In the genomic region with DNA sequence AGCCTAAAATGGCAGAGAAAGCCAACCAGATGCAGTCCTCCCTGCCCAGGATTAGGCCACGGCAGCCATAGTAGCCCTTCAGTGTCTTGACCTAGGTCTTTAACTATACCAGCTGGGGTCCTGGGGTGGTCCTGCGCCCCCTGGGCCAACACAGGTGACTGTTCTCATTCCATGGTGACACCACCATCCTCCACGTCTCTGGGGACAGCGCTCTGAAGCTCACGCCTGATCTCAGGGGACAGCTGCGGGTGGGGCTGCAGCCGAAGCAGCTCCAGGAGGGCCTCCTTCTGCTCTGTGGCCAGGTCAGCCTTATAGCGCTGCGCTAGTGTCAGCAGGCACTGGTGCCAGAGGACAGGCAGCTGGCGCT, we compare ENCODE assay signal across 16 mouse cellular contexts. TPM values are rescaled to one million over a fixed set of nuclear protein-coding genes. Genes with fewer than 3 reads are reported as not detected.
DNase-seq lines count a peak whose midpoint lies in the region; ATAC-seq and TF ChIP-seq lines count a peak whose summit lies in the region.
"Had no signal": no experiment of that assay in that cellular context is flagged by ENCODE, and none has a peak within 500 bp of the region (broad histone marks: within the 10 kb centered on the region; RNA-seq: fewer than 3 reads in every experiment).

No protein-coding gene starts in this region.

- H3K27ac ChIP-seq in heart, postnatal 0 days (ENCODE audit: low read depth) = peak overlapping the region; percentile 72
- H3K27ac ChIP-seq in ES-E14 (ENCODE audit: insufficient read depth, low read depth, low read length, poor library complexity, severe bottlenecking) = peak overlapping the region; percentile 14; the same call in 1 of the 2 replicates
- peak overlapping the region; percentile 93; the same call in 1 of the 2 replicates for H3K27ac ChIP-seq in liver, postnatal 0 days (ENCODE audit: low read depth)
- H3K27ac ChIP-seq in forebrain, embryonic 15.5 days (replicated peaks) = no peak overlapping the region
- H3K27ac ChIP-seq: forebrain, embryonic 12.5 days; hindbrain, embryonic 12.5 days had no signal

- H3K9me3 ChIP-seq in heart, postnatal 0 days (replicated peaks; ENCODE audit: control insufficient read depth, low read length) = no peaks in the 10 kb centered on the region
- no peaks in the 10 kb centered on the region for H3K9me3 ChIP-seq in E14TG2a.4 (ENCODE audit: low read length)
- H3K9me3 ChIP-seq in ES-E14 (ENCODE audit: control insufficient read depth, insufficient read depth, low read depth, low read length) = no peaks in the 10 kb centered on the region
- H3K9me3 ChIP-seq in liver, postnatal 0 days (ENCODE audit: low read length) = no peaks in the 10 kb centered on the region
- no peaks in the 10 kb centered on the region for H3K9me3 ChIP-seq in forebrain, embryonic 15.5 days
- H3K9me3 ChIP-seq: forebrain, embryonic 12.5 days; hindbrain, embryonic 12.5 days had no signal

- DNase-seq in heart, postnatal 0 days (ENCODE audit: low spot score) = no peak
- DNase-seq in heart, adult 18-20 months = no peak
- no peak for DNase-seq in ES-E14 (ENCODE audit: low read depth, low spot score)
- peak; percentile 26 for DNase-seq in liver, postnatal 0 days
- DNase-seq in kidney, adult 11 months = no peak
- DNase-seq: adrenal gland, adult 2 months; kidney, postnatal 25 days; layer of hippocampus, adult 9-11 months; lung, adult 2 months; midbrain, embryonic 14.5 days; right cerebral cortex, adult 18-20 months had no signal

- no peak overlapping the region for H3K4me3 ChIP-seq in heart, postnatal 0 days (ENCODE audit: low read depth, low read length)
- H3K4me3 ChIP-seq in E14TG2a.4 (replicated peaks; ENCODE audit: low read length) = peak overlapping the region; percentile 46
- H3K4me3 ChIP-seq in ES-E14 (ENCODE audit: insufficient read depth in 1 of 2, low read depth in 1 of 2, low read length in 2 of 2, poor library complexity in 1 of 2, severe bottlenecking in 1 of 2) = peak overlapping the region in 1 of 2 experiments; percentile 33; a peak in 2 of 4 replicates
- no peak overlapping the region for H3K4me3 ChIP-seq in liver, postnatal 0 days (ENCODE audit: low read depth, low read length)
- no peak overlapping the region for H3K4me3 ChIP-seq in forebrain, embryonic 15.5 days
- H3K4me3 ChIP-seq: forebrain, embryonic 12.5 days; hindbrain, embryonic 12.5 days had no signal

- H3K36me3 ChIP-seq in heart, postnatal 0 days (replicated peaks; ENCODE audit: control insufficient read depth, insufficient read depth, low read length) = peaks cover 84% of the 10 kb centered on the region
- H3K36me3 ChIP-seq in E14TG2a.4 (ENCODE audit: insufficient read depth, low read length) = peaks cover 97% of the 10 kb centered on the region
- peaks cover 63% of the 10 kb centered on the region for H3K36me3 ChIP-seq in ES-E14 (ENCODE audit: control insufficient read depth, insufficient read depth, low read length, poor library complexity, severe bottlenecking)
- H3K36me3 ChIP-seq in liver, postnatal 0 days (replicated peaks; ENCODE audit: insufficient read depth, low read length) = peaks cover 82% of the 10 kb centered on the region
- H3K36me3 ChIP-seq in forebrain, embryonic 15.5 days = peaks cover 60% of the 10 kb centered on the region

- WGBS in heart, postnatal 0 days = 82% methylated on average over 10 of the region's 10 CpGs
- WGBS in liver, postnatal 0 days (ENCODE audit: insufficient replicate concordance) = 89% methylated on average over 10 of the region's 10 CpGs
- WGBS in forebrain, embryonic 15.5 days = 92% methylated on average over 10 of the region's 10 CpGs

- no peaks in the 10 kb centered on the region for H3K27me3 ChIP-seq in heart, postnatal 0 days (ENCODE audit: control insufficient read depth, insufficient read depth, low read length)
- H3K27me3 ChIP-seq in E14TG2a.4 (ENCODE audit: insufficient read depth, low read length) = no peaks in the 10 kb centered on the region
- H3K27me3 ChIP-seq in liver, postnatal 0 days (ENCODE audit: insufficient read depth, low read length) = no peaks in the 10 kb centered on the region
- H3K27me3 ChIP-seq in forebrain, embryonic 15.5 days = no peaks in the 10 kb centered on the region
- H3K27me3 ChIP-seq: forebrain, embryonic 12.5 days; hindbrain, embryonic 12.5 days had no signal

- no peak overlapping the region for H3K4me2 ChIP-seq in heart, postnatal 0 days (ENCODE audit: low read depth, low read length)
- H3K4me2 ChIP-seq in liver, postnatal 0 days (ENCODE audit: low read depth, low read length) = no peak overlapping the region
- no peak overlapping the region for H3K4me2 ChIP-seq in forebrain, embryonic 15.5 days (replicated peaks)
- H3K4me2 ChIP-seq: forebrain, embryonic 12.5 days; hindbrain, embryonic 12.5 days had no signal

- no peak overlapping the region for H3K9ac ChIP-seq in heart, postnatal 0 days (replicated peaks; ENCODE audit: low read depth, low read length)
- peak overlapping the region; percentile 20; the same call in 1 of the 2 replicates for H3K9ac ChIP-seq in ES-E14 (ENCODE audit: insufficient read depth, low read depth, low read length, poor library complexity, severe bottlenecking)
- H3K9ac ChIP-seq in liver, postnatal 0 days (replicated peaks) = no peak overlapping the region
- H3K9ac ChIP-seq in forebrain, embryonic 15.5 days (replicated peaks) = no peak overlapping the region
- H3K9ac ChIP-seq: forebrain, embryonic 12.5 days; hindbrain, embryonic 12.5 days had no signal

- no peak for TF ChIP-seq CTCF in heart, postnatal 0 days (IDR thresholded peaks at IDR 0.05; ENCODE audit: low read depth)
- no peak for TF ChIP-seq CTCF in E14TG2a.4 (conservative IDR thresholded peaks at IDR 0.05; ENCODE audit: low read length)
- no peak for TF ChIP-seq CTCF in liver, postnatal 0 days (IDR thresholded peaks at IDR 0.05; ENCODE audit: low read depth)

- no peak for TF ChIP-seq EP300 in heart, postnatal 0 days (IDR thresholded peaks at IDR 0.05; ENCODE audit: low read depth)
- TF ChIP-seq EP300 in liver, postnatal 0 days (IDR thresholded peaks at IDR 0.05; ENCODE audit: low read depth) = no peak

- no peak for ATAC-seq in heart, postnatal 0 days (ENCODE audit: insufficient read depth, low read depth)
- no peak for ATAC-seq in liver, postnatal 0 days
- ATAC-seq in megakaryocyte-erythroid progenitor cell, adult 5-6 weeks (replicated peaks; ENCODE audit: low FRiP score, low TSS enrichment, poor library complexity, severe bottlenecking) = no peak
- no peak for ATAC-seq in forebrain, embryonic 15.5 days (replicated peaks)

- in situ Hi-C loops in ES-E14 (cut with MboI; ENCODE audit: low sequenced_read_pairs in 2 of 2, unreplicated experiment in 2 of 2) = no loop called here

- peaks cover 14% of the 10 kb centered on the region for H3K4me1 ChIP-seq in heart, postnatal 0 days (ENCODE audit: control insufficient read depth, insufficient read depth)
- H3K4me1 ChIP-seq in E14TG2a.4 (replicated peaks; ENCODE audit: low read depth, low read length) (peaks cover 91% of the 10 kb centered on the region), ES-E14 (ENCODE audit: control insufficient read depth in 2 of 2, insufficient read depth in 2 of 2, low read length in 2 of 2, poor library complexity in 1 of 2) (peaks cover 14 to 15% of the 10 kb centered on the region in 2 experiments)
- H3K4me1 ChIP-seq in liver, postnatal 0 days (ENCODE audit: insufficient read depth) = peaks cover 37% of the 10 kb centered on the region
- peaks cover 11% of the 10 kb centered on the region for H3K4me1 ChIP-seq in forebrain, embryonic 15.5 days

RNA-seq across cellular contexts. Expression of a gene that starts 9.9 kb away (rescaled TPM):
- total RNA-seq in heart, postnatal 0 days (2014; rRNA removed; ENCODE audit: low replicate concordance) = 14.3 and 17.4 TPM in 2 replicates
- polyA plus RNA-seq in heart, postnatal 0 days (2015; fragmentation: Nextera tagmentation; extraction: Ambion mirVana) = 15.8 and 19.9 TPM in 2 replicates
- total RNA-seq in heart, adult 18-20 months (2021) = 10 to 100 TPM; 13.5 to 16.5 TPM
- 51.5 and 51.8 TPM in 2 replicates for total RNA-seq in ES-E14 (2012; rRNA removed)
- 8.9 and 10.6 TPM in 2 replicates for polyA plus RNA-seq in liver, postnatal 0 days (2015; fragmentation: Nextera tagmentation; extraction: Ambion mirVana)
- total RNA-seq in megakaryocyte-erythroid progenitor cell, adult 5-6 weeks (2014; fragmentation: Nextera tagmentation) = 34.0 and 34.7 TPM in 2 replicates
- 21.9 and 24.9 TPM in 2 replicates for total RNA-seq in megakaryocyte-erythroid progenitor cell, adult 5-6 weeks (2017)
- 32.5 and 33.8 TPM in 2 replicates for polyA plus RNA-seq in forebrain, embryonic 15.5 days (2015; fragmentation: Nextera tagmentation; extraction: Ambion mirVana)

RNA-seq across cellular contexts. Expression of a gene that starts 10.0 kb away (rescaled TPM):
- 26.5 and 30.1 TPM in 2 replicates for total RNA-seq in heart, postnatal 0 days (2014; rRNA removed; ENCODE audit: low replicate concordance)
- 21.8 and 26.3 TPM in 2 replicates for polyA plus RNA-seq in heart, postnatal 0 days (2015; fragmentation: Nextera tagmentation; extraction: Ambion mirVana)
- 10 to 100 TPM; 19.0 to 19.5 TPM for total RNA-seq in heart, adult 18-20 months (2021)
- 43.4 and 46.1 TPM in 2 replicates for total RNA-seq in ES-E14 (2012; rRNA removed)
- polyA plus RNA-seq in liver, postnatal 0 days (2015; fragmentation: Nextera tagmentation; extraction: Ambion mirVana) = 13.5 and 14.4 TPM in 2 replicates
- 31.7 and 66.0 TPM in 2 replicates for total RNA-seq in megakaryocyte-erythroid progenitor cell, adult 5-6 weeks (2014; fragmentation: Nextera tagmentation)
- 28.2 and 40.4 TPM in 2 replicates for total RNA-seq in megakaryocyte-erythroid progenitor cell, adult 5-6 weeks (2017)
- 45.5 and 50.2 TPM in 2 replicates for polyA plus RNA-seq in forebrain, embryonic 15.5 days (2015; fragmentation: Nextera tagmentation; extraction: Ambion mirVana)

RNA-seq across cellular contexts. Expression of a gene that starts 10.0 kb away (rescaled TPM):
- total RNA-seq in heart, postnatal 0 days (2014; rRNA removed; ENCODE audit: low replicate concordance) = 2.3 TPM in 1 of 2 replicates, not detected in the other
- polyA plus RNA-seq in heart, postnatal 0 days (2015; fragmentation: Nextera tagmentation; extraction: Ambion mirVana) = 1.4 and 1.7 TPM in 2 replicates
- 1 to 10 TPM; 1.9 to 3.4 TPM for total RNA-seq in heart, adult 18-20 months (2021)
- total RNA-seq in ES-E14 (2012; rRNA removed) = 4.9 and 5.4 TPM in 2 replicates
- 0.79 and 0.82 TPM in 2 replicates for polyA plus RNA-seq in liver, postnatal 0 days (2015; fragmentation: Nextera tagmentation; extraction: Ambion mirVana)
- total RNA-seq in megakaryocyte-erythroid progenitor cell, adult 5-6 weeks (2014; fragmentation: Nextera tagmentation) = 7.8 and 8.0 TPM in 2 replicates
- total RNA-seq in megakaryocyte-erythroid progenitor cell, adult 5-6 weeks (2017) = 2.2 and 6.2 TPM in 2 replicates
- 2.2 and 3.0 TPM in 2 replicates for polyA plus RNA-seq in forebrain, embryonic 15.5 days (2015; fragmentation: Nextera tagmentation; extraction: Ambion mirVana)

RNA-seq across cellular contexts. Expression of a gene that starts 29.1 kb away (rescaled TPM):
- 3.5 and 10.8 TPM in 2 replicates for total RNA-seq in heart, postnatal 0 days (2014; rRNA removed; ENCODE audit: low replicate concordance)
- 1.4 TPM in 2 replicates for polyA plus RNA-seq in heart, postnatal 0 days (2015; fragmentation: Nextera tagmentation; extraction: Ambion mirVana)
- 1 to 10 TPM; 1.4 to 3.7 TPM for total RNA-seq in heart, adult 18-20 months (2021)
- total RNA-seq in ES-E14 (2012; rRNA removed) = 10.0 and 15.5 TPM in 2 replicates
- 1.2 and 1.6 TPM in 2 replicates for polyA plus RNA-seq in liver, postnatal 0 days (2015; fragmentation: Nextera tagmentation; extraction: Ambion mirVana)
- 13.9 and 21.0 TPM in 2 replicates for total RNA-seq in megakaryocyte-erythroid progenitor cell, adult 5-6 weeks (2014; fragmentation: Nextera tagmentation)
- total RNA-seq in megakaryocyte-erythroid progenitor cell, adult 5-6 weeks (2017) = 7.8 and 13.2 TPM in 2 replicates
- 10.7 and 11.1 TPM in 2 replicates for polyA plus RNA-seq in forebrain, embryonic 15.5 days (2015; fragmentation: Nextera tagmentation; extraction: Ambion mirVana)
